Mouse (Mus musculus): ENCODE measurements at regions not wholly inside any gene's neighbourhood (a gene's known extent, or its start where the extent isn't known, plus 50 kb on each side); places are given as distances from the start of the nearest gene placed in this dataset.

DNA sequence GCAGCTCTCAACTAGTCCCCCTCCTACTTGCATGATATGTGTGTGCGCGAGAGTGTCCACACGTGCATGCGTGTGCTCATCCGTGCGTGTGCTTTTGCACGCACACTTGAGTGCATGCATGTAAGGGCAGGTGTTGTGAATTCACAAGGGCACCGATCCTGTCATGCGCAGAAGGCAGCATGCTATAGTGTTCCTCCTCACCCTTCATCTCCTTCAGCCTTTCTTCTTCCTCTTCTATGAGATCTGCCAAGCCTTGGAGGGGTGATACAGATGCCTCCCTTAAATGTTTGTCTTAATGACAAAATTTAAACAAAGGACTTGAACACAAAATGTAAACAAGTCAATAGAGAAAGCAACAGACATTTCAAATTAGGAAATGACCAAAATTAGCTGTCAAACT is 591.8 kb downstream of the Kcnj2 start:
- WGBS: 97% methylated on average over 9 of the region's 9 CpGs
- no peak overlapping the region for H3K9ac ChIP-seq (ENCODE audit: low read depth, low read length)

DNA sequence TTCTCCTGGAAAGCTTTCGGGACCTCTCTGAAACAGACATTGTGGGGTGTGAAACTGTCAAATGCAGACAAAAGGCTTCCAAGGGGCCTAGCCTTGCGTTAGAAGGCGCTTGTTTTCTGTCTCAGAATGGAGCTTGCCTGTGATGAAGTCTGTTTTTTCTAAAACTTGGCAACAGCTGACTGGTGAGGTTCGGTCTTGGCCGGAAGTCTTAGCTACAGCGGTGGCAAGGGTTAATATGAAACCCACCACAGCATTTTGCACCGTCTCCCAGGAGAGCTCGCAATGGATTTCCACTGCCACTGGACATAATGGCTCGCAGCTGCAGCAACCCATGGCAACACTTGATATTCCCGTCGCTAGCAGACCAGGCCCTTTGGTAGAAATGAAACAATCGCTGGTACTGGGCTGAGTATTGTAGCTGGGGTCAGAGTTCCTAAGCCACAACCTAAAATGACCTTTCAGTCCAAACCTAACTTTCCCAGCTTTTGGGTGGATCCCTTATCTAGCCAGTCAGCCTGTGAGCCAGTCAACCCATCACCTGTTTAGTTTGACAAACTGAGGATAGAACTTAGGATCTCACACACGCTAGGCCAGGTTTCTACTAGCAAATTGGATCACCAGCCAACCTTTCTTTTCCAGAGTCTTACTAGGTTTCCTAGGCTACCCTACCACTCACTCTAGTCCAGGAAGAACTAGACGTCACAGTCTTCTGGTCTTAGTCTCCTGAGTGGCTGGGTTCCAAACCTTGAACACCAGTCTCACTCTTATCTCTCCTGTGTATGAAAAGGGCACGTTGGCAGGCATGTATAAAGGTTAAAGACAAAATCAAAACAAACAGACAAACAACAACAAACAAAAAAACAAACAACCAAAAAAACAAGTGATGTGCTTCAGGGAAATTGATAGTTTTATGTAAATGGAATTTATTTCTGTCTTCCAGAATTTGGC is 592.7 kb downstream of the Kcnj2 start:
- DNase-seq (ENCODE audit: extremely low read depth, low read depth, low spot score): no peak
- no peaks in the 10 kb centered on the region for H3K27me3 ChIP-seq (ENCODE audit: control insufficient read depth, insufficient read depth, low read length)
- H3K4me1 ChIP-seq (ENCODE audit: control insufficient read depth, insufficient read depth, low read length): no peaks in the 10 kb centered on the region
- H3K4me3 ChIP-seq (ENCODE audit: insufficient read depth, low read depth, low read length): no peak overlapping the region
- no peak overlapping the region for H3K9ac ChIP-seq (ENCODE audit: low read depth, low read length)
- TF ChIP-seq POLR2A (IDR thresholded peaks at IDR 0.05; ENCODE audit: extremely low read depth, insufficient read depth, low read length): no peak
- TF ChIP-seq CTCF (IDR thresholded peaks at IDR 0.05; ENCODE audit: low read depth, low read length): no peak
- H3K79me2 ChIP-seq (ENCODE audit: control insufficient read depth, insufficient read depth, low read length): no peaks in the 10 kb centered on the region
- H3K27ac ChIP-seq (replicated peaks; ENCODE audit: insufficient read depth, low read depth, low read length): no peak overlapping the region
- WGBS: 85% methylated on average over 15 of the region's 15 CpGs
- H3K36me3 ChIP-seq (ENCODE audit: control insufficient read depth, insufficient read depth, low read length): no peaks in the 10 kb centered on the region

More for the DNA sequence above, 591.8 kb downstream of the Kcnj2 start:
- Histone ChIP-seq H3K4me3 (ENCODE audit: insufficient read depth, low read depth, low read length) (no peak overlapping the region), H3K4me1 (ENCODE audit: control insufficient read depth, insufficient read depth, low read length) (no peaks in the 10 kb centered on the region), H3K36me3 (ENCODE audit: control insufficient read depth, insufficient read depth, low read length) (no peaks in the 10 kb centered on the region), H3K27ac (replicated peaks; ENCODE audit: insufficient read depth, low read depth, low read length) (no peak overlapping the region), H3K27me3 (ENCODE audit: control insufficient read depth, insufficient read depth, low read length) (no peaks in the 10 kb centered on the region), H3K79me2 (ENCODE audit: control insufficient read depth, insufficient read depth, low read length) (no peaks in the 10 kb centered on the region)
- TF ChIP-seq CTCF (IDR thresholded peaks at IDR 0.05; ENCODE audit: low read depth, low read length): no peak
- no peak for TF ChIP-seq POLR2A (IDR thresholded peaks at IDR 0.05; ENCODE audit: extremely low read depth, insufficient read depth, low read length)
- DNase-seq (ENCODE audit: extremely low read depth, low read depth, low spot score): no peak

DNA sequence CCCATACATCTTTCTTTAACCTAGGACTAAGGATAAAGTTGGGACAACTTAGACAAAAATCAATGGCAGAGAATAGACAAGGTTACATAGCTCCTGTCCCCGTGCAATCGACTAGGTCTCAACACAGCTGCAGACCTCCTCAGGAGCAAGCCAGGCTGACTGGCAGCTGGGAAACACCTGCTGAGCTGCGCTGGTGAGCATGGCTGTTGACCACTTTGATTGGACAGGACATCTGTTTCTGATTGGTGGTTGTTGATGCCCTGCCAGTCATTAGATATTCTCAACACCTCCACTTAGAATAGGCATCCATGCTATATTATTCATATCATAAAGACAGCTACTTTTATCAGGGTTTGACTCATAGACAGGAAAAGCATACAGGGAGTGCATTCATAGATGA is 597.3 kb downstream of the Kcnj2 start:
- 76% methylated on average over 3 of the region's 3 CpGs for WGBS
- Histone ChIP-seq H3K36me3 (ENCODE audit: control insufficient read depth, insufficient read depth, low read length) (no peaks in the 10 kb centered on the region), H3K27ac (replicated peaks; ENCODE audit: insufficient read depth, low read depth, low read length) (no peak overlapping the region), H3K4me3 (ENCODE audit: insufficient read depth, low read depth, low read length) (no peak overlapping the region), H3K4me1 (ENCODE audit: control insufficient read depth, insufficient read depth, low read length) (no peaks in the 10 kb centered on the region), H3K27me3 (ENCODE audit: control insufficient read depth, insufficient read depth, low read length) (no peaks in the 10 kb centered on the region), H3K9ac (ENCODE audit: low read depth, low read length) (no peak overlapping the region), H3K79me2 (ENCODE audit: control insufficient read depth, insufficient read depth, low read length) (no peaks in the 10 kb centered on the region)
- DNase-seq (ENCODE audit: extremely low read depth, low read depth, low spot score): no peak
- TF ChIP-seq CTCF (IDR thresholded peaks at IDR 0.05; ENCODE audit: low read depth, low read length) (no peak), POLR2A (IDR thresholded peaks at IDR 0.05; ENCODE audit: extremely low read depth, insufficient read depth, low read length) (no peak)

DNA sequence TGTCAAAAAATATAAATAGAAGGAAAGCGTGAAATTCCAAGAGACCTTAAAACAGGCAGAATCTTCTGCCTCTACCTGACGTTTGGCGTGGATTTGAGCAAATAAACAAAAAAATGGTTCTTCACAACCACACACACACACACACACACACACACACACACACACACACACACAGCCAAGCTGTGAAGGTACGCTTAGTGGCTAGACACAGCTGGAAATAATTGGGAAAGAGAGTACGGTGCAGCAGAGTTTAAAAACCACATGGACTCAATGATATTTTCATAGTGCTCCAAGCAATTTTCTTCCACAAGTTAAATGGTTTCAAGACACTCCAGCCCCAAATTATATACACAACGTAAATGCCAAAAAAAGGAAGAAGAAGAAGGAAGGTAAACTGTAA is 600.4 kb downstream of the Kcnj2 start:
- Histone ChIP-seq H3K36me3 (ENCODE audit: control insufficient read depth, insufficient read depth, low read length) (no peaks in the 10 kb centered on the region), H3K4me3 (ENCODE audit: insufficient read depth, low read depth, low read length) (no peak overlapping the region), H3K27me3 (ENCODE audit: control insufficient read depth, insufficient read depth, low read length) (no peaks in the 10 kb centered on the region), H3K27ac (replicated peaks; ENCODE audit: insufficient read depth, low read depth, low read length) (no peak overlapping the region), H3K79me2 (ENCODE audit: control insufficient read depth, insufficient read depth, low read length) (no peaks in the 10 kb centered on the region), H3K9ac (ENCODE audit: low read depth, low read length) (no peak overlapping the region), H3K4me1 (ENCODE audit: control insufficient read depth, insufficient read depth, low read length) (no peaks in the 10 kb centered on the region)
- TF ChIP-seq POLR2A (IDR thresholded peaks at IDR 0.05; ENCODE audit: extremely low read depth, insufficient read depth, low read length): no peak
- no peak for TF ChIP-seq CTCF (IDR thresholded peaks at IDR 0.05; ENCODE audit: low read depth, low read length)
- 77% methylated on average over 6 of the region's 6 CpGs for WGBS
- no peak for DNase-seq (ENCODE audit: extremely low read depth, low read depth, low spot score)

DNA sequence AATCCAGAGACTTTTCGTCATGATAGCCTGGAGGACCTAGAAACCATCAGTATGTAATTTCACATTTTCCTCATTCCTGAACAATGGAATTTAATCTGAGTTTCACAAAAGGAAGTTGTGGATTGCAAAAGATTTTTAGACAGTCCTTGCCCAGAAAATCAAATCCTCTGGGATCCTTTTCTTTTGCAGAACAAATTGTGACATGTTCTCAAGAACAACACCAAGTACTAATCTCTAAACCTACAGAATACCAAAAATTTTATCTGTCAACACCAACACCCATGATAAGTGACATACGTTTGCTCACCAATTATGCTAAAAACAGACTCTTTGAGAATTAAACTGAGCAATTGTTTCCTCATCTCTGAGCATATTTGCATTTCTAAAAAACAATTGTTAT is 605.9 kb downstream of the Kcnj2 start:
- Histone ChIP-seq H3K36me3 (ENCODE audit: control insufficient read depth, insufficient read depth, low read length) (no peaks in the 10 kb centered on the region), H3K9ac (ENCODE audit: low read depth, low read length) (no peak overlapping the region), H3K27ac (replicated peaks; ENCODE audit: insufficient read depth, low read depth, low read length) (no peak overlapping the region), H3K4me3 (ENCODE audit: insufficient read depth, low read depth, low read length) (no peak overlapping the region), H3K4me1 (ENCODE audit: control insufficient read depth, insufficient read depth, low read length) (no peaks in the 10 kb centered on the region), H3K79me2 (ENCODE audit: control insufficient read depth, insufficient read depth, low read length) (no peaks in the 10 kb centered on the region), H3K27me3 (ENCODE audit: control insufficient read depth, insufficient read depth, low read length) (no peaks in the 10 kb centered on the region)
- TF ChIP-seq CTCF (IDR thresholded peaks at IDR 0.05; ENCODE audit: low read depth, low read length) (no peak), POLR2A (IDR thresholded peaks at IDR 0.05; ENCODE audit: extremely low read depth, insufficient read depth, low read length) (no peak)
- DNase-seq (ENCODE audit: extremely low read depth, low read depth, low spot score): no peak
- WGBS: 69% methylated on average over 2 of the region's 2 CpGs

DNA sequence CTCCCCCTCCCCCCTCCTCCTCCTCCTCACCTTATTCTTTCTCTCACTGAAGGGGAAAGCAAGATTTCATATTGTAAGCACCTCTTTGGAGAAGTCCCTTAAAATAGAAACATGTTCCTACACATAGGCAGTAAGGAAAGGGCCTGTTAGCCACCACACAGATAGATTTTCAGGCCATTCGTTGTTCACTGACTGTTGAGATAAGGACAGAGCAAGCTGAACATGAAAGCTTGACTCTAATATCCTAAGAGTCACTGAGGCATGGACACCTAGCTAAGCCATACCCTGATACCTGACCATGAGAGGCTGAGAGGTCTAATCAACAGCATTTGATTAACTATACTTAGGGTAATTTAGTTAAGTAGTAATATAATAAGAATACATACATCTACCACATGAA is 609.7 kb downstream of the Kcnj2 start:
- Histone ChIP-seq H3K36me3 (ENCODE audit: control insufficient read depth, insufficient read depth, low read length) (no peaks in the 10 kb centered on the region), H3K4me3 (ENCODE audit: insufficient read depth, low read depth, low read length) (no peak overlapping the region), H3K9ac (ENCODE audit: low read depth, low read length) (no peak overlapping the region), H3K27ac (replicated peaks; ENCODE audit: insufficient read depth, low read depth, low read length) (no peak overlapping the region), H3K79me2 (ENCODE audit: control insufficient read depth, insufficient read depth, low read length) (no peaks in the 10 kb centered on the region), H3K27me3 (ENCODE audit: control insufficient read depth, insufficient read depth, low read length) (no peaks in the 10 kb centered on the region), H3K4me1 (ENCODE audit: control insufficient read depth, insufficient read depth, low read length) (no peaks in the 10 kb centered on the region)
- TF ChIP-seq POLR2A (IDR thresholded peaks at IDR 0.05; ENCODE audit: extremely low read depth, insufficient read depth, low read length): no peak
- no peak for TF ChIP-seq CTCF (IDR thresholded peaks at IDR 0.05; ENCODE audit: low read depth, low read length)
- WGBS: 73% methylated on average over 1 of the region's 1 CpGs
- no peak for DNase-seq (ENCODE audit: extremely low read depth, low read depth, low spot score)
